Mouse (Mus musculus) forebrain, embryonic 14.5 days (tissue): ENCODE measurements around the gene Nacc1. TPM values are rescaled to one million over a fixed set of nuclear protein-coding genes. Genes with fewer than 3 reads are reported as not detected.
A peak's percentile ranks its signal among the peaks of the same experiment; 100 is the strongest.

Experiments
- ATAC-seq: fragments of 200-750 bp; cut with Nextera tagmentation; 2 replicates; pipeline ENCODE4 v1.8.0; 2017; ENCODE audit warnings: mild to moderate bottlenecking, moderate library complexity
- DNase-seq: peaks from one replicate; pipeline ENCODE4 v3.0.0-alpha.2; 2015; ENCODE audit warnings: low spot score
- H3K27ac ChIP-seq: fragments of 300-500 bp; sonication (generic); 2 replicates; pipeline ENCODE4 v1.5.1; 2014; ENCODE audit warnings: low read depth, mild to moderate bottlenecking, control low read depth, low read length, moderate library complexity
- H3K27me3 ChIP-seq: fragments of 300-500 bp; sonication (generic); replicated peaks from 2 replicates; pipeline ENCODE4 v1.6.1; 2014; ENCODE audit warnings: low read length, control low read depth, mixed read lengths; ENCODE audit not compliant: control insufficient read depth, insufficient read depth
- H3K36me3 ChIP-seq: fragments of 300-500 bp; sonication (generic); 2 replicates; pipeline ENCODE4 v1.6.1; 2014; ENCODE audit warnings: low read length, control low read depth; ENCODE audit not compliant: control insufficient read depth, insufficient read depth
- H3K4me1 ChIP-seq: fragments of 300-500 bp; sonication (generic); 2 replicates; pipeline ENCODE4 v1.6.1; 2014; ENCODE audit warnings: antibody characterized with exemption, low read length, control low read depth; ENCODE audit not compliant: control insufficient read depth, insufficient read depth
- H3K4me2 ChIP-seq: fragments of 300-500 bp; sonication (generic); 2 replicates; pipeline ENCODE4 v1.6.1; 2014; ENCODE audit warnings: mild to moderate bottlenecking, control low read depth, low read length
- H3K4me3 ChIP-seq: fragments of 300-500 bp; sonication (generic); 2 replicates; pipeline ENCODE4 v1.5.1; 2014; ENCODE audit warnings: low read depth, low read length, control low read depth
- H3K9ac ChIP-seq: fragments of 300-500 bp; sonication (generic); 2 replicates; pipeline ENCODE4 v1.6.1; 2014; ENCODE audit warnings: mild to moderate bottlenecking, low read length, control low read depth, moderate library complexity
- H3K9me3 ChIP-seq: fragments of 300-500 bp; sonication (generic); replicated peaks from 2 replicates; pipeline ENCODE4 v1.6.1; 2016; ENCODE audit warnings: low read length, control low read depth, mixed read lengths; ENCODE audit not compliant: control insufficient read depth
- WGBS: fragments of 180-500 bp; shearing (Covaris S2); extraction: QIAGEN DNeasy Blood & Tissue Kit; methylation state at CpG from one replicate; pipeline ENCODE4 v1.1.7; 2014; 5-methylcytosine and 5-hydroxymethylcytosine counted together
- polyA plus RNA-seq: library from polyadenylated mRNA; unstranded; fragments of >200 nt; fragmentation: Nextera tagmentation; extraction: Ambion mirVana; gene quantifications from 2 replicates; pipeline ENCODE4 v1.2.1, GENCODE M21; 2014

Gene Nacc1
- polyA plus RNA-seq, 1 experiment from 2014 or later: 17.6 TPM

DNA sequence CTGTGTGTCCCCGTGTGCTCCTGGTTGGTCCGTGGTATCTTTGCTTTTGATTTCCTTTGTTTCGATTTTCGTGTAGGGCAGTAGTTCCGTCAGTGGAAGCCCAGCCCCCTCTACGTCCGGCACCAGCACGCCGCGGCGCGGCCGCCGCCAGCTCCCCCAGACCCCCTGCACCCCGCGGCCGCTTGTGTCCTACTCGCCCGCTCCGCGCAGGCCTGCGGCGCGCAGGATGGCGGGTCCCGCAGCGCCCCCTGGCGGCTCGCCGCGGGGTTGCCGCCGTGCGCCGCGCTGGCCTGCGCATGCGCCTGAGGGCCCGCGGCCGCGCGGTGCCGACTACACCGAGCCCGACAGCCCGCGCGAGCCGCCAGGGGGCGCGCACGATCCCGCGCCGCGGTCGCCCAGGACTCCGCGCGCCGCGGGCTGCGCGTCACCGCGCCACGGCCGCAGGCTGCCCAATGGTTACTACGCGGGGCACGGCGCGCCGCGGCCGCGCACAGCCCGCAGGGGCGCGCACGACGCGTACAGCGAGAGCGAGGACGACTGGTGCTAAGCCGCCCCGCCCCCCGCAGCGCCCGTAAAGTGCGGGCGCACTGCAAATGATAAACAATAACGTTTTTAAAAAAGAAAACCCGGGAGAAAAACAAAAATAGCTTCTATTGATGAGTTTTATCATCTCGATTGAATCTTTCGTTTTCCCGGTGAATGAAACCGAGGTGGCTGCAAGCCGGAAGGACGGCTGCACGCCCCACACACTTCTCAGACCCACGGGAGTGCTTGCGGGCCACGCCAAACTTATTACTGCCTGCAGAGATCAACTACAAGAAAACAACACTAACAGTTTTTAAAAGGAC lies 48.3 kb downstream of the Nacc1 start:
- Histone ChIP-seq H3K27me3 (no peaks in the 10 kb centered on the region), H3K36me3 (no peaks in the 10 kb centered on the region), H3K4me2 (peak overlapping the region; percentile 68), H3K9me3 (no peaks in the 10 kb centered on the region), H3K27ac (peak overlapping the region; percentile 91), H3K9ac (peak overlapping the region; percentile 70), H3K4me3 (peak overlapping the region; percentile 40), H3K4me1 (peaks cover 10% of the 10 kb centered on the region)
- WGBS: under 1% methylated on average over 106 of the region's 106 CpGs
- peak; percentile 95 for ATAC-seq
- peak; percentile 97 for DNase-seq

DNA sequence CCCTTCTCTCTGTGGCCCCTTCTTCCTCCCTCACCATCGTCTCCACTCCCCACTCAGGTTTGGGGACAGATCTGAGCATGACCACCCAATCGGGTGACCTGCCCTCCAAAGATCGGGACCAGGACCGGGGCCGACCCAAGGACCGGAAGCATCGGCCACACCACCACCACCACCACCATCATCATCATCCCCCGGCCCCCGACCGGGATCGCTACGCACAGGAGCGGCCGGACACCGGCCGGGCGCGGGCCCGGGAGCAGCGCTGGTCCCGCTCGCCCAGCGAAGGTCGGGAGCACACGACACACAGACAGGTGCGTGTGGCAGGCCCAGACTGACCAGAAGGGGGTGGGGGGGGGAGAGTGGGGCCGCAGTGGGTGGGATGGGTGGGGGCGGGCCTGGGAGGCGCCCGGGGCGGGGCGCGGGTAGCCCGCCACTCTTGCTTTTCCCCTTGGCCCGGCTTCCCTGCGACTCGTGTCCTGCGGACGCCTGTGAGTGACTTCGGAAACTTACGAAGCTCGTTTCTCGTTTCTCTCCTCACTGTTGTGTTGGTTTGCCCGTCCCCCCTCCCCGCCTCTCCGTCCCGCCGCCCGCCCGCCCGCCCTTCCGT lies 49.0 kb downstream of the Nacc1 start:
- peak; percentile 33 for ATAC-seq
- no peaks in the 10 kb centered on the region for H3K9me3 ChIP-seq

DNA sequence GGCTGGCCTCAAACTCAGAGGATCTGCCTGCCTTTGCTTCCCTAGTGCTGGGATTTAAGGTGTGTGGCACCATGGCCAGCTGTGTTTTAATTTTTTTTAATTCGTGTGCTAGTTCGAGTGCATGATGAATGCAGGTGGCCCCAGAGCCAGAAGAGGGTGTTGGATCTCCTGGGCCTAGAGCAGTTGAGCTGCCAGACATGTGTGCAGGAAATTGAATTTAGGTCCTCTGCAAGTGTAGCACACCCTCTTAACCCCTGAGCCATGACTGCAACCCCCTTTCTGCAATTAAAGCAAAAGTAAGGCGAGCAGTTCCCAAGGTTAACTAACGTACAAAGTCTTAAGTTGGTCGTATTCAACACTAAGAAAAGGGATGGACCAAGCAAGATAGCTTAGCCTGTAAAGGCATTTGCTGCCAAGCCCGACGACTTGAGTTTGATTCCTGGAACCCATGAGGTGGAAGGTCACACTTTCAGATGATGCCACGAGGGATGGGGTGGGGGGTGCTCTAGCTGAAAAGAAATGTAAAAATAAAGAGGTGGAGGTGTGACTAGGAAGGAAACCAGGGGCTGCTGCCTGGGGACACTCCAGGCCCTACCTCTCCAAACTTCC lies 49.6 kb downstream of the Nacc1 start:
- no peaks in the 10 kb centered on the region for H3K27me3 ChIP-seq
- H3K4me2 ChIP-seq: peak overlapping the region; percentile 68
- 39% methylated on average over 8 of the region's 8 CpGs for WGBS
- H3K27ac ChIP-seq: peak overlapping the region; percentile 91; the same call in 1 of the 2 replicates
- DNase-seq: no peak
- H3K9me3 ChIP-seq: no peaks in the 10 kb centered on the region
- H3K9ac ChIP-seq: peak overlapping the region; percentile 70
- ATAC-seq: no peak
- H3K36me3 ChIP-seq: no peaks in the 10 kb centered on the region
- H3K4me3 ChIP-seq: peak overlapping the region; percentile 40
- H3K4me1 ChIP-seq: peaks cover 10% of the 10 kb centered on the region

More for the DNA sequence above, 49.0 kb downstream of the Nacc1 start:
- H3K27ac ChIP-seq: peak overlapping the region; percentile 91
- WGBS: under 1% methylated on average over 46 of the region's 52 CpGs
- peak overlapping the region; percentile 70 for H3K9ac ChIP-seq
- peak overlapping the region; percentile 68 for H3K4me2 ChIP-seq
- H3K36me3 ChIP-seq: no peaks in the 10 kb centered on the region
- H3K27me3 ChIP-seq: no peaks in the 10 kb centered on the region
- H3K4me3 ChIP-seq: peak overlapping the region; percentile 40
- peaks cover 10% of the 10 kb centered on the region for H3K4me1 ChIP-seq
- peak; percentile 17 for DNase-seq

DNA sequence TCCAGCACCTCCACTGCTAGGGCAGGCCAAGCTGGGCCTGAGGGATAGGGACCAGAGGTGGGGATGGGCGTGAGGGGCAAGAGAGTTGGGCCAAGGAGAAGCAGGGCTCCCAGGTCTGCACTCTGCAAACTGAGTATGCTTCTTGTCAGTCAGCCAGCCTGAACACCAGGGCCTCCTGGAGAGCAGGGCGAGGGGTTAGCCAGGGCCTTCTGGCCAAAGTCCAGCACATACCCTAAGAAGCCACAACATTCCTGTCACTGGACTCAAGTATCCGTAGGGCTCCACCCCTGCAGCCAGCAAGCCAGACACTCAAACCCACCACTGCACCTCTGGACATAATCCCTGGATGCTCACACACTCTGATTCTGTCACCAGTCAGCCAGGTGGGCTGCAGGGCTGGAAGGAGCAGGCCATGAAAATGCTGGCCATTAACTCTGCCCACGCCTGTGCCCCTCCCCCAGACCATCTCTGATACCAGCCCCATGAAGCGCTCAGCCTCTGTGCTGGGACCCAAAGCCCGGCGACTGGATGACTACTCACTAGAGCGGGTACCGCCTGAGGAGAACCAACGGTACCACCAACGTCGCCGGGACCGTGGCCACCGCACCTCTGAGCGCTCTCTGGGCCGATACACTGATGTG lies 51.5 kb downstream of the Nacc1 start:
- H3K4me2 ChIP-seq: no peak overlapping the region
- ATAC-seq: no peak
- H3K36me3 ChIP-seq: no peaks in the 10 kb centered on the region
- DNase-seq: no peak
- H3K4me3 ChIP-seq: no peak overlapping the region
- H3K4me1 ChIP-seq: peaks cover 10% of the 10 kb centered on the region
- 88% methylated on average over 17 of the region's 17 CpGs for WGBS
- H3K27me3 ChIP-seq: no peaks in the 10 kb centered on the region
- no peaks in the 10 kb centered on the region for H3K9me3 ChIP-seq
- H3K9ac ChIP-seq: no peak overlapping the region
- H3K27ac ChIP-seq: 0 out of 2 replicates have a peak overlapping the region, but pooled peaks have one; percentile 48

GRCm38 (mm10) chr8:84635397-84636050 lies 52.1 kb downstream of the Nacc1 start:
- no peaks in the 10 kb centered on the region for H3K27me3 ChIP-seq
- H3K4me3 ChIP-seq: no peak overlapping the region
- no peak overlapping the region for H3K4me2 ChIP-seq
- ATAC-seq: no peak
- H3K4me1 ChIP-seq: peaks cover 10% of the 10 kb centered on the region
- DNase-seq: no peak
- WGBS: 69% methylated on average over 14 of the region's 14 CpGs
- peak overlapping the region; percentile 81; the same call in 1 of the 2 replicates for H3K27ac ChIP-seq
- H3K9ac ChIP-seq: 0 out of 2 replicates have a peak overlapping the region, but pooled peaks have one; percentile 17
- H3K9me3 ChIP-seq: no peaks in the 10 kb centered on the region
- no peaks in the 10 kb centered on the region for H3K36me3 ChIP-seq

DNA sequence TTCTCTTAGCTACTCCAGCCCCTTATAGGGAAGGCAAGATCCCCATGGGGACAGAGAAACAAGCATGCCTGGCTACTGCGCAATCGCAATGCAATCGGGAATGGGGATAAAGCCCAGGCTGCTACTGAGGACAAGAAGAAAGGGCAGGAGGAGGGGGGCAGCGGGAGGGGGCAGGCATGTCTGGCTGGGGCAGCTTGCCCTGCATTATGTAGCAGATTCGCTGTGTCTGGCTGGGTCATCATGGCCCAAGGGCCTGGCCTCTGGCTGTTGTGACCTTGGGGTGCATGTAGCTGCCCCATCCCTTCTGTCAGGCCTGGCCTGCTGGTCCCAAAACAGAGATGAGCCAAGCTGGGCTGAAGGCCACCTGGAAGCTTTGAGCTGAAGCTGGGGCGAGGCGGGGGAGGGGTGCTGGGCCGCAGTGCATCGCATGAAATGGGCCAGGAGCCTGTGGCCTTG lies 52.8 kb downstream of the Nacc1 start:
- DNase-seq (peak; percentile 57), ATAC-seq (no peak)
- Histone ChIP-seq H3K4me2 (no peak overlapping the region), H3K4me3 (no peak overlapping the region), H3K9ac (peak overlapping the region; percentile 29; the same call in 1 of the 2 replicates), H3K36me3 (no peaks in the 10 kb centered on the region), H3K9me3 (no peaks in the 10 kb centered on the region), H3K27ac (peak overlapping the region; percentile 81), H3K4me1 (peaks cover 10% of the 10 kb centered on the region), H3K27me3 (no peaks in the 10 kb centered on the region)
- WGBS: 39% methylated on average over 9 of the region's 9 CpGs

GRCm38 (mm10) chr8:84633841-84634584 lies 53.6 kb downstream of the Nacc1 start:
- H3K9me3 ChIP-seq: no peaks in the 10 kb centered on the region
- no peaks in the 10 kb centered on the region for H3K27me3 ChIP-seq
- WGBS: 51% methylated on average over 10 of the region's 10 CpGs
- H3K9ac ChIP-seq: no peak overlapping the region
- no peaks in the 10 kb centered on the region for H3K36me3 ChIP-seq
- H3K4me1 ChIP-seq: peaks cover 10% of the 10 kb centered on the region
- no peak for DNase-seq
- H3K4me2 ChIP-seq: no peak overlapping the region
- no peak overlapping the region for H3K4me3 ChIP-seq
- H3K27ac ChIP-seq: peak overlapping the region; percentile 81; the same call in 1 of the 2 replicates
- no peak for ATAC-seq
